Mouse (Mus musculus) megakaryocyte-erythroid progenitor cell, adult 5 weeks (primary cell): Measurements from ENCODE around the gene Scoc. TPM values are rescaled to one million over a fixed set of nuclear protein-coding genes. Genes with fewer than 3 reads are reported as not detected.

Experiments
- polyA plus RNA-seq: library from polyadenylated mRNA; stranded (reverse); fragments of >175 nt; gene quantifications from 2 replicates; pipeline ENCODE4 v1.2.3, GENCODE M21; 2012

Scoc gene
- polyA plus RNA-seq, result 7.6 and 9.0 TPM in 2 replicates

GRCm38 (mm10) chr8:83458222-83458621 is at the start of gene Scoc:
Gene Scoc (minus strand): TSS chr8:83458391.

GRCm38 (mm10) chr8:83389316-83390005 is 68.7 kb downstream of the Scoc start, which contains the start of gene Clgn:
Gene Clgn (plus strand): TSS chr8:83389867.

Other genes with a start within 250 kb of the Scoc start
- not detected in 2 replicates for gene Ucp1, start 168.0 kb downstream of the Scoc start, polyA plus RNA-seq
- gene Elmod2, start 125.9 kb downstream of the Scoc start, polyA plus RNA-seq, result 0.16 and 0.36 TPM in 2 replicates
- gene Mgat4d, start 109.9 kb downstream of the Scoc start, polyA plus RNA-seq, result not detected in 2 replicates
- 0.06 TPM in 1 of 2 replicates, not detected in the other for gene Clgn, start 68.5 kb downstream of the Scoc start, polyA plus RNA-seq
- not detected in 2 replicates for gene Olfr370, start 77.4 kb upstream of the Scoc start, polyA plus RNA-seq
- gene Ndufb7, start 108.3 kb upstream of the Scoc start, polyA plus RNA-seq, result 459 and 524 TPM in 2 replicates
- gene Tecr, start 149.6 kb upstream of the Scoc start, polyA plus RNA-seq, result 417 and 426 TPM in 2 replicates
- 141 and 217 TPM in 2 replicates for gene Dnajb1, start 149.8 kb upstream of the Scoc start, polyA plus RNA-seq
- 107 and 120 TPM in 2 replicates for gene Gipc1, start 194.3 kb upstream of the Scoc start, polyA plus RNA-seq
- 0.29 and 0.31 TPM in 2 replicates for gene Ptger1, start 208.3 kb upstream of the Scoc start, polyA plus RNA-seq
- 135 and 146 TPM in 2 replicates for gene Pkn1, start 240.8 kb upstream of the Scoc start, polyA plus RNA-seq